Mouse (Mus musculus) myocyte (in vitro differentiated cells): ENCODE measurements around the gene Sppl2a. TPM values are rescaled to one million over a fixed set of nuclear protein-coding genes. Genes with fewer than 3 reads are reported as not detected.

Experiments
- H3K27me3 ChIP-seq: one replicate; pipeline ENCODE4 v1.6.1; 2011; ENCODE audit not compliant: control insufficient read depth, insufficient read depth, insufficient read length
- H3K36me3 ChIP-seq: one replicate; pipeline ENCODE4 v1.6.1; 2011; ENCODE audit not compliant: control insufficient read depth, insufficient read depth
- H3K4me2 ChIP-seq: one replicate; pipeline ENCODE4 v1.6.1; 2011; ENCODE audit warnings: low read depth, control low read depth
- H3K4me3 ChIP-seq: one replicate; pipeline ENCODE4 v1.5.1; 2011; ENCODE audit warnings: mild to moderate bottlenecking, control low read depth, moderate library complexity
- H3K79me2 ChIP-seq: one replicate; pipeline ENCODE4 v1.6.1; 2011; ENCODE audit not compliant: control insufficient read depth, insufficient read depth
- H3ac ChIP-seq: one replicate; pipeline ENCODE4 v1.6.1; 2011; ENCODE audit not compliant: control insufficient read depth, insufficient read length
- CEBPB ChIP-seq: IDR thresholded peaks from 2 replicates; pipeline ENCODE4 v1.6.1; 2011; ENCODE audit warnings: mild to moderate bottlenecking, moderate library complexity; ENCODE audit not compliant: poor library complexity, insufficient read depth, severe bottlenecking
- E2F4 ChIP-seq: IDR thresholded peaks from one replicate; pipeline ENCODE4 v1.6.1; 2011; ENCODE audit warnings: mild to moderate bottlenecking, control low read depth, moderate library complexity; ENCODE audit not compliant: insufficient read depth
- MAX ChIP-seq: IDR thresholded peaks from one replicate; pipeline ENCODE4 v1.6.1; 2011; ENCODE audit warnings: low read depth, mild to moderate bottlenecking, control low read depth
- MYOD1 ChIP-seq, 3 experiments: IDR thresholded peaks; one replicate each; pipeline ENCODE4 v1.6.1; 2011; ENCODE audit warnings: control low read depth in 2 of 3, low read depth in 2 of 3, mild to moderate bottlenecking in 2 of 3, moderate library complexity in 1 of 3; ENCODE audit not compliant: insufficient read length in 2 of 3, control insufficient read depth in 1 of 3
- MYOG ChIP-seq, 3 experiments: IDR thresholded peaks; one replicate each; pipeline ENCODE4 v1.6.1; 2011; ENCODE audit warnings: control low read depth in 2 of 3, low read depth in 2 of 3, mild to moderate bottlenecking in 2 of 3; ENCODE audit not compliant: insufficient read length in 2 of 3, control insufficient read depth in 1 of 3, insufficient read depth in 1 of 3
- POLR2A ChIP-seq: IDR thresholded peaks from one replicate; pipeline ENCODE4 v1.6.1; 2011; ENCODE audit warnings: low read depth, mild to moderate bottlenecking, control low read depth, moderate library complexity; ENCODE audit not compliant: insufficient read length
- POLR2AphosphoS2 ChIP-seq: IDR thresholded peaks from one replicate; pipeline ENCODE4 v1.6.1; 2011; ENCODE audit warnings: low read depth, control low read depth; ENCODE audit not compliant: insufficient read length
- REST ChIP-seq: IDR thresholded peaks from one replicate; pipeline ENCODE4 v1.6.1; 2011; ENCODE audit warnings: mild to moderate bottlenecking, control low read depth, moderate library complexity; ENCODE audit not compliant: insufficient read depth, insufficient read length
- SRF ChIP-seq: IDR thresholded peaks from one replicate; pipeline ENCODE4 v1.6.1; 2011; ENCODE audit warnings: low read depth; ENCODE audit not compliant: control insufficient read depth, insufficient read length
- TCF12 ChIP-seq: IDR thresholded peaks from one replicate; pipeline ENCODE4 v1.6.1; 2011; ENCODE audit warnings: mild to moderate bottlenecking, control low read depth; ENCODE audit not compliant: poor library complexity, insufficient read depth, severe bottlenecking
- TCF3 ChIP-seq: IDR thresholded peaks from one replicate; pipeline ENCODE4 v1.6.1; 2011; ENCODE audit warnings: low read depth, control low read depth; ENCODE audit not compliant: insufficient read length
- USF1 ChIP-seq: IDR thresholded peaks from one replicate; pipeline ENCODE4 v1.6.1; 2011; ENCODE audit warnings: low read depth, mild to moderate bottlenecking, control low read depth, moderate library complexity
- polyA plus RNA-seq: library from polyadenylated mRNA; unstranded; fragments of >200 nt; fragmentation: generic; extraction: Trizol; gene quantifications from one replicate; pipeline ENCODE4 v1.2.1, GENCODE M21; 2012; ENCODE audit warnings: missing spikeins

Gene Sppl2a
- polyA plus RNA-seq, 1 experiment: 14.9 TPM

- no peaks in the 10 kb centered on the region for H3K36me3 ChIP-seq
- no peak overlapping the region for H3ac ChIP-seq
- no peak overlapping the region for H3K4me3 ChIP-seq
- no peaks in the 10 kb centered on the region for H3K27me3 ChIP-seq
- H3K79me2 ChIP-seq: peaks cover 100% of the 10 kb centered on the region
- no peak overlapping the region for H3K4me2 ChIP-seq
- TF ChIP-seq REST (no peak), TCF3 (no peak), MYOG (IDR thresholded peaks at IDR 0.05; ENCODE audit: control insufficient read depth in 1 of 3, insufficient read depth in 1 of 3, insufficient read length in 2 of 3, low read depth in 2 of 3) (no peak), E2F4 (no peak), MAX (no peak), CEBPB (no peak), POLR2AphosphoS2 (no peak), MYOD1 (IDR thresholded peaks at IDR 0.05; ENCODE audit: control insufficient read depth in 1 of 3, insufficient read length in 2 of 3, low read depth in 2 of 3) (no peak), USF1 (no peak), POLR2A (no peak), SRF (no peak), TCF12 (no peak)
Observed at GRCm38 (mm10) chr2:126865501-126866199, 67.4 kb downstream of the Sppl2a start.

GRCm38 (mm10) chr2:126865026-126865425 lies 68.0 kb downstream of the Sppl2a start:
- H3K27me3 ChIP-seq: no peaks in the 10 kb centered on the region

GRCm38 (mm10) chr2:126844751-126845150 lies 88.3 kb downstream of the Sppl2a start:
- Histone ChIP-seq H3K36me3 (peaks cover 48% of the 10 kb centered on the region), H3K79me2 (no peaks in the 10 kb centered on the region), H3K4me2 (no peak overlapping the region), H3K4me3 (no peak overlapping the region), H3ac (no peak overlapping the region), H3K27me3 (no peaks in the 10 kb centered on the region)
- TF ChIP-seq E2F4 (no peak), TCF12 (no peak), POLR2A (no peak), REST (no peak), MYOD1 (IDR thresholded peaks at IDR 0.05; ENCODE audit: control insufficient read depth in 1 of 3, insufficient read length in 2 of 3, low read depth in 2 of 3) (no peak), USF1 (no peak), TCF3 (no peak), MAX (no peak), CEBPB (no peak), MYOG (IDR thresholded peaks at IDR 0.05; ENCODE audit: control insufficient read depth in 1 of 3, insufficient read depth in 1 of 3, insufficient read length in 2 of 3, low read depth in 2 of 3) (no peak), SRF (no peak), POLR2AphosphoS2 (no peak)

More at GRCm38 (mm10) chr2:126865026-126865425, 68.0 kb downstream of the Sppl2a start:
- TF ChIP-seq SRF (no peak), POLR2AphosphoS2 (no peak), MYOG (IDR thresholded peaks at IDR 0.05; ENCODE audit: control insufficient read depth in 1 of 3, insufficient read depth in 1 of 3, insufficient read length in 2 of 3, low read depth in 2 of 3) (no peak), CEBPB (no peak), E2F4 (no peak), TCF12 (no peak), POLR2A (no peak), USF1 (no peak), MAX (no peak), TCF3 (no peak), REST (no peak), MYOD1 (IDR thresholded peaks at IDR 0.05; ENCODE audit: control insufficient read depth in 1 of 3, insufficient read length in 2 of 3, low read depth in 2 of 3) (no peak)
- H3K4me3 ChIP-seq: no peak overlapping the region
- no peak overlapping the region for H3ac ChIP-seq
- peaks cover 100% of the 10 kb centered on the region for H3K79me2 ChIP-seq
- no peak overlapping the region for H3K4me2 ChIP-seq
- no peaks in the 10 kb centered on the region for H3K36me3 ChIP-seq

Other genes starting within 250 kb of the Sppl2a start
- gene Usp8, start 225.9 kb downstream of the Sppl2a start, polyA plus RNA-seq: 18.6 TPM
- 0.90 TPM for gene Usp50, start 149.8 kb downstream of the Sppl2a start, polyA plus RNA-seq
- gene Trpm7, start 57.0 kb downstream of the Sppl2a start, polyA plus RNA-seq: 5.9 TPM
- gene Ap4e1, start 75.5 kb upstream of the Sppl2a start, polyA plus RNA-seq: 2.3 TPM
- gene Blvra, start 137.4 kb upstream of the Sppl2a start, polyA plus RNA-seq: 17.3 TPM
- gene Ncaph, start 200.7 kb upstream of the Sppl2a start, polyA plus RNA-seq: 14.2 TPM
- gene Itpripl1, start 210.2 kb upstream of the Sppl2a start, polyA plus RNA-seq: 1.2 TPM